In the genomic region with DNA sequence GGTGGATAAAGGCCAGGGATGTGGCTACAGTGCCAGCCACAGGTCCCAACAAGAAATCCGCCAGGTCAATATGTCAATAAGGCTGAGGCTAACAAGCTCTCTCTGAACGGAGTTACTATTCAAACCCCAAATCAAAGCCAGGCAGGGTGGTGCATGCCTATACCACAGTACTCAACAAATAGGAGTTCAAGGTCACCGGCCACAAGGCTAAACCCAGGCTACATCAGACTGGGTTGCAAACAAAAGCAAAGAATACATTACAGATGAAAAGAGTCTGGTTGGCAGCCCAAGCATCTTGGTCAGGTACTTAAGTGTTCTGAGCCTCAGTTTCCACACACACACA, we compare ENCODE assay signal across 19 mouse cellular contexts. TPM values are rescaled to one million over a fixed set of nuclear protein-coding genes. Genes with fewer than 3 reads are reported as not detected.
DNase-seq lines count a peak whose midpoint lies in the region; ATAC-seq and TF ChIP-seq lines count a peak whose summit lies in the region.
"Had no signal": no experiment of that assay in that cellular context is flagged by ENCODE, and none has a peak within 500 bp of the region (broad histone marks: within the 10 kb centered on the region; RNA-seq: fewer than 3 reads in every experiment).

No protein-coding gene starts in this region.

- peaks cover 35% of the 10 kb centered on the region; the same call in 1 of the 2 replicates for H3K79me2 ChIP-seq in liver, adult 2 months (ENCODE audit: control insufficient read depth, insufficient read depth, low read length)

- no peak for ATAC-seq in kidney, embryonic 14.5 days (ENCODE audit: low FRiP score, low TSS enrichment)
- no peak for ATAC-seq in stomach, embryonic 14.5 days (ENCODE audit: insufficient number of reproducible peaks, insufficient read depth, low FRiP score, low read depth)
- ATAC-seq: forebrain, embryonic 16.5 days had no signal

- TF ChIP-seq CTCF in kidney, adult 2 months (conservative IDR thresholded peaks at IDR 0.05; ENCODE audit: insufficient read depth, insufficient read length, low read depth, low read length): no peak
- TF ChIP-seq CTCF in liver, adult 2 months (IDR thresholded peaks at IDR 0.05; ENCODE audit: low read depth, low read length): no peak
- TF ChIP-seq CTCF in layer of hippocampus, adult 2 months (conservative IDR thresholded peaks at IDR 0.05): no peak
- TF ChIP-seq CTCF in left cerebral cortex, adult 2 months (IDR thresholded peaks at IDR 0.05): no peak

- peak overlapping the region; percentile 2; the same call in 1 of the 2 replicates for H3K27ac ChIP-seq in kidney, adult 2 months (ENCODE audit: insufficient read depth, low read depth, low read length)
- H3K27ac ChIP-seq in kidney, embryonic 14.5 days (ENCODE audit: low read depth, low read length): no peak overlapping the region
- H3K27ac ChIP-seq in liver, adult 2 months (replicated peaks; ENCODE audit: insufficient read depth, low read depth, low read length): peak overlapping the region; percentile 79
- 0 out of 2 replicates have a peak overlapping the region, but pooled peaks have one; percentile 39 for H3K27ac ChIP-seq in stomach, embryonic 14.5 days (ENCODE audit: low read length)
- H3K27ac ChIP-seq in layer of hippocampus, adult 2 months: no peak overlapping the region
- H3K27ac ChIP-seq in left cerebral cortex, adult 2 months: no peak overlapping the region
- H3K27ac ChIP-seq: embryonic facial prominence, embryonic 12.5 days; midbrain, embryonic 12.5 days had no signal

- no peak overlapping the region for H3K9ac ChIP-seq in kidney, embryonic 14.5 days (ENCODE audit: low read depth, low read length)
- no peak overlapping the region for H3K9ac ChIP-seq in liver, adult 2 months (ENCODE audit: low read depth, low read length)
- no peak overlapping the region for H3K9ac ChIP-seq in stomach, embryonic 14.5 days (replicated peaks; ENCODE audit: low read depth, low read length)
- H3K9ac ChIP-seq: embryonic facial prominence, embryonic 12.5 days; midbrain, embryonic 12.5 days had no signal

- intact Hi-C loops in left cerebral cortex, adult 2 months (cut with DNase I): no loop called here

- no peaks in the 10 kb centered on the region for H3K27me3 ChIP-seq in kidney, adult 2 months (replicated peaks; ENCODE audit: control insufficient read depth, insufficient read depth, low read length)
- no peaks in the 10 kb centered on the region for H3K27me3 ChIP-seq in kidney, embryonic 14.5 days (ENCODE audit: control insufficient read depth, insufficient read depth, low read length)
- H3K27me3 ChIP-seq in liver, adult 2 months (ENCODE audit: control insufficient read depth, insufficient read depth, low read length): no peaks in the 10 kb centered on the region
- no peaks in the 10 kb centered on the region for H3K27me3 ChIP-seq in stomach, embryonic 14.5 days (ENCODE audit: control insufficient read depth, insufficient read depth, low read length)
- H3K27me3 ChIP-seq: embryonic facial prominence, embryonic 12.5 days; midbrain, embryonic 12.5 days had no signal

- peak; percentile 22 for DNase-seq in kidney, adult 2 months
- peak; percentile 73 for DNase-seq in ES-CJ7 (ENCODE audit: low read depth, low spot score)
- peak; percentile 93 for DNase-seq in liver, adult 2 months (ENCODE audit: extremely low read depth, low read depth, low spot score)
- DNase-seq in heart, adult 8-10 months (ENCODE audit: low spot score): no peak
- no peak for DNase-seq in layer of hippocampus, adult 2 months (ENCODE audit: low spot score in 2 of 2)
- DNase-seq in left cerebral cortex, adult 2 months (ENCODE audit: extremely low spot score in 1 of 2, low spot score in 2 of 2): no peak
- DNase-seq: adrenal gland, adult 2 months; cerebellum, postnatal 10 days; heart, postnatal 10 days; lung, postnatal 10 days; right cerebral cortex, postnatal 4 days; thymus, postnatal 4 days had no signal

- no peaks in the 10 kb centered on the region for H3K9me3 ChIP-seq in kidney, embryonic 14.5 days (ENCODE audit: control insufficient read depth, low read length)
- H3K9me3 ChIP-seq in stomach, embryonic 14.5 days (ENCODE audit: control insufficient read depth, low read depth, low read length): no peaks in the 10 kb centered on the region
- H3K9me3 ChIP-seq: embryonic facial prominence, embryonic 12.5 days; midbrain, embryonic 12.5 days had no signal

- no peak overlapping the region for H3K4me2 ChIP-seq in kidney, embryonic 14.5 days (replicated peaks; ENCODE audit: low read depth, low read length)
- H3K4me2 ChIP-seq in stomach, embryonic 14.5 days (replicated peaks; ENCODE audit: low read depth, low read length): no peak overlapping the region
- H3K4me2 ChIP-seq: embryonic facial prominence, embryonic 12.5 days; heart, embryonic 11.5 days; midbrain, embryonic 12.5 days had no signal

- 59% methylated on average over 3 of the region's 3 CpGs for WGBS in kidney, adult 2 months
- 76% methylated on average over 3 of the region's 3 CpGs for WGBS in kidney, embryonic 14.5 days
- 26% methylated on average over 3 of the region's 3 CpGs for WGBS in liver, adult 2 months
- WGBS in stomach, embryonic 14.5 days: 78% methylated on average over 3 of the region's 3 CpGs

- H3K4me1 ChIP-seq in kidney, adult 2 months (ENCODE audit: control insufficient read depth, insufficient read depth, low read length): peaks cover 15% of the 10 kb centered on the region; the same call in 1 of the 2 replicates
- peaks cover 40% of the 10 kb centered on the region for H3K4me1 ChIP-seq in kidney, embryonic 14.5 days (ENCODE audit: control insufficient read depth, insufficient read depth, low read length)
- H3K4me1 ChIP-seq in liver, adult 2 months (ENCODE audit: control insufficient read depth, insufficient read depth, low read length): peaks cover 38% of the 10 kb centered on the region; the same call in 1 of the 2 replicates
- H3K4me1 ChIP-seq in stomach, embryonic 14.5 days (ENCODE audit: control insufficient read depth, insufficient read depth, low read length): peaks cover 17% of the 10 kb centered on the region; the same call in 1 of the 2 replicates

- H3K4me3 ChIP-seq in kidney, adult 2 months (ENCODE audit: insufficient read depth, low read depth, low read length): no peak overlapping the region
- H3K4me3 ChIP-seq in kidney, embryonic 14.5 days (ENCODE audit: low read length): no peak overlapping the region
- no peak overlapping the region for H3K4me3 ChIP-seq in liver, adult 2 months (ENCODE audit: insufficient read depth, low read depth, low read length)
- H3K4me3 ChIP-seq in stomach, embryonic 14.5 days (ENCODE audit: low read depth, low read length): no peak overlapping the region
- H3K4me3 ChIP-seq in layer of hippocampus, adult 2 months: no peak overlapping the region
- H3K4me3 ChIP-seq in left cerebral cortex, adult 2 months: no peak overlapping the region
- H3K4me3 ChIP-seq: embryonic facial prominence, embryonic 12.5 days; midbrain, embryonic 12.5 days had no signal

- no peak for TF ChIP-seq POLR2A in kidney, adult 2 months (IDR thresholded peaks at IDR 0.05; ENCODE audit: low read depth, low read length)
- TF ChIP-seq POLR2A in liver, adult 2 months (IDR thresholded peaks at IDR 0.05; ENCODE audit: extremely low read depth, insufficient read depth, low read length): no peak

- no peaks in the 10 kb centered on the region for H3K36me3 ChIP-seq in kidney, adult 2 months (ENCODE audit: control insufficient read depth, insufficient read depth, low read length)
- no peaks in the 10 kb centered on the region for H3K36me3 ChIP-seq in kidney, embryonic 14.5 days (ENCODE audit: control insufficient read depth, insufficient read depth, low read length)
- H3K36me3 ChIP-seq in liver, adult 2 months (ENCODE audit: control insufficient read depth, insufficient read depth, low read length): no peaks in the 10 kb centered on the region
- H3K36me3 ChIP-seq in stomach, embryonic 14.5 days (ENCODE audit: control insufficient read depth, insufficient read depth, low read length): no peaks in the 10 kb centered on the region
- H3K36me3 ChIP-seq: embryonic facial prominence, embryonic 12.5 days; midbrain, embryonic 12.5 days had no signal

RNA-seq across cellular contexts. Expression of a gene that starts 25.9 kb away (rescaled TPM):
- 5.8 and 6.1 TPM in 2 replicates for polyA plus RNA-seq in kidney, adult 2 months (2012; rRNA removed)
- 10.6 and 10.9 TPM in 2 replicates for polyA plus RNA-seq in kidney, embryonic 14.5 days (2014; fragmentation: Nextera tagmentation; extraction: Ambion mirVana)
- 17.4 and 17.7 TPM in 2 replicates for total RNA-seq in liver, adult 2 months (2014; rRNA removed)
- polyA plus RNA-seq in liver, adult 2 months (2012; rRNA removed): 4.4 and 4.9 TPM in 2 replicates
- polyA plus RNA-seq in stomach, embryonic 14.5 days (2014; fragmentation: Nextera tagmentation; extraction: Ambion mirVana): 12.4 and 15.0 TPM in 2 replicates
- total RNA-seq in heart, adult 8-10 months (2022): 10 to 100 TPM; 11.3 to 16.5 (median 15.2) TPM
- 10 to 100 TPM; 46.5 to 48.8 TPM for total RNA-seq in layer of hippocampus, adult 2 months (2021)
- total RNA-seq in left cerebral cortex, adult 2 months (2021): 10 to 100 TPM; 87.5 to 94.2 TPM
- total RNA-seq: monocyte, adult 5-6 weeks had no signal

Comparison
In these comparisons a context has a peak if more than half of its experiments do, and no peak if none do; other contexts are left out.
1. H3K27ac ChIP-seq: peak in kidney, adult 2 months (single experiment), liver, adult 2 months (single experiment) and stomach, embryonic 14.5 days (single experiment); none in kidney, embryonic 14.5 days (single experiment), layer of hippocampus, adult 2 months (single experiment) and left cerebral cortex, adult 2 months (single experiment).
2. DNase-seq: peak in kidney, adult 2 months (single experiment), ES-CJ7 (single experiment) and liver, adult 2 months (single experiment); none in heart, adult 8-10 months (single experiment), layer of hippocampus, adult 2 months (0 of 2) and left cerebral cortex, adult 2 months (0 of 2).